Mouse (Mus musculus) embryo, embryonic 11 days (tissue): ENCODE measurements at regions not wholly inside any gene's neighbourhood (a gene's known extent, or its start where the extent isn't known, plus 50 kb on each side); places are given as distances from the start of the nearest gene placed in this dataset.
A peak's percentile ranks its signal among the peaks of the same experiment; 100 is the strongest.

Experiments used
- DNase-seq: peaks from one replicate; pipeline ENCODE4 v3.0.0-alpha.2; 2015

DNA sequence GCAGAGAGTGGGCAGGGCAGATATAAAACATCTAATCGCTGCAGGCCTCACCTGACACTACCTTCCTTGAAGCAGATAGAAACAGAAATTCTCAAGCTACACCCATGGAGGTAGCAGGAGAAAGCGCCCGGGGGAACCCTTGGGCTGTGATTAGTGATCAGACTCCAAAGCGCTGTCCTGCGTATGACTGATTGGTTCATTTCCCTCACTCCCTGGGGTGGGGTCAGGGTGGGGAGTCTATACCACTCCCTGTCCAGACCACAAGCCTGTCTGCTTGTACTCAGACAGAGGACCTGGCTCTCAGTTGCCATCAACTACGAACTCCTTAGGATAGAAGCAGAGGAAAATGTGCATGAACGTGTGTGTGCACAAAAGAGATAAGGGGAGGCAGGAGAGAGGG, 77.7 kb downstream of the Gm826 start:
- no peak for DNase-seq

DNA sequence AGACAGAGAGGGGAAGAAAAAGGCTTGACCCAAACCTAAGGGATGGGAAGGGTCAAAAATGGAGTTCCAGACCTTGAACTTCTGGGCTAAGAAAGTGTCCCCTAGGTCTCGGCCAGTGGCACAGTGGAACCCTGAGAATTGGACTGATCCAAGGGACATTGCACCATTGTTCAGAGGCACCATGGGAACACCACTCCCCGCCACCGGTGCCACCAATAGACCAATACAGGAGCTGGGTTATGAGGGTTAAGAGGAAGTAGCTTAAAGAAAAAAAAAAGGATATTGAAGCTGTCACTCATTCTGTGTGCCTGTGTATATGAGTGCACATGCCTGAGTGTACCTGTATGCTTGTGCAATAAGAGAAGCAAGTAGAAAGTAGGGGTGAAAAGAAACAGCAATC, 83.7 kb downstream of the Gm826 start:
- no peak for DNase-seq

DNA sequence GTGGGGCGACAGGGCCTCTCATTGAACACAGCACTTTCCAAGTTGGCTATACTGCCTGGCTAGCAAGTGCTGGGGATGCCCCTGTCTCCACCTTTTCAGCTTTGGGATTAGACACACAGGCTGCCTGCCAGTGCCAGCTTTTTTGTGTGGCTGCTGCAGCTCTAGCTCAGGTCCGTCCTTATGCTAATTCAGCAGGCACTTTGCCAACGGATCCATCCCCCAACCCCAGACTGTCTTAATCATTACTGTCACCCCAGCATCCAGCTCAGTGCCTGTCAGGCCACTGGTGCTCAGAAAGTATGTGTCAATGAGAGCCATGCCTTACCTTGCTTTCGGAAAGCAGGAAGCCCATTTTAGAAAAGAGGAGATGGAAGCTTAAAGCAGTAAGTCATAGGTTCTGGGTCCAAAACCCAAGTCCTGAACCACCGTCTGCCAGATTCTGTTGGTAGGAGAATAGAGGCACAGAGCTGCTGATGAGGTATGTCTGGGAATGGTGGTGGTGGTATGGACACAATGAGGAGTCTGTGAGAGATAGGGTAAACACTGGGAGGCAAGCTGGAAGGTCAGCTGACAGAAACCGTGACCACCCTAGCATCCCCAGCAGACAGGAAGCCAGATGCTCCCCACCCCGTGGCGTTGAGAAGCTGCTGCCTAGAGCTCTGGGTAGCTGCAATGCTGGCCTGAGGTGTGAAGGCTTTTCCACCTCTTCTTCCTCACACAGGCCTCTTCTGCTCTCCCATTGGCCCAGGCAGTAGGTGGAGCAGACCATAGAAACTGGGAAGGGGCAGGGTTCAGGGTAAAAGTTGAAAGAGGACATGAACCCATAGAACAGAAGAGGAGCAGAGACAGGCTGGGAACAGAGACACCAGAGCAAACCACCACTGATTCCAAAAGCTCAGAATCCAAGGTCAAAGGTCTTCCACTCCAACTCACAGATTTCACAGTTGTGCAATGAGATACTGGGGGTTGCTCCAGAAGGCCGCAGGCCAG, 84.6 kb downstream of the Gm826 start:
- no peak for DNase-seq

DNA sequence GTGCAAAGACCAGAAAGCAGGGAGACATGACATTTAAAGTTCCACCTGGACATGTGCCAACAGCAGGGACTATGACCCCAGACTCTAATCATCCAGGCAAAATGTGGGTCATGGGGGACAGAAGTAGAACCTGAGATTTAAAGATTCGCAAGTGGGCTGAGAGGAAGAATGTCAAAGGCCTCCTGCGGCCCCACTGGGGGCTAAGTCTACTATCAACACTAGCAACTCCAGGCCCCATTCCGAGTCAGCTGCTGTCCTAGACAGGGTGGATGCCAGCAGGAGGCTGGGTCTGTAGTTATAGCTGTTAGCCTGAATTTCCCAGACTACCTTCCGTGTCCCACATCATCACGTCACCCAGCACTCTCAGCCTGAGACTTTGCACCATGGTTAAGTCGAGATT, 86.7 kb downstream of the Gm826 start:
- no peak for DNase-seq

DNA sequence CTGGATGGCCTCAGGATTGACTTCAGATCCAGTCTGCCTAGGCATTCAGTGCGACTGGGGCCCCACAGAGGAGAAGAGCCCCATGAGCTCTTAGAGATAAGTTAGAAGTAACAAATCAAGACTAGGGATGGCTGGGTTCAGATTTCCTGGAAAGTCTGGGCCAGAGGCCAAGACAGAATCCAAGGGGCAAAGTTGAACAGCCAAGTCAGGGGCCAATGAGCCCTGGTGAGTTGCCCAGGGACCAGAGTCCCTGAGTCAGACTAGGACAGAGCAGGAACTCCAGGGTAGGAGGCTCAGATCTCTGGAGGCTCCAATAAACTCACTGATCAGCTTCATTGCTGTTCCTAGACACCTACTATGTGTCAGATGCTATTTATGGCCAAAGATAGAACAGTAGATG, 87.6 kb downstream of the Gm826 start:
- no peak for DNase-seq

DNA sequence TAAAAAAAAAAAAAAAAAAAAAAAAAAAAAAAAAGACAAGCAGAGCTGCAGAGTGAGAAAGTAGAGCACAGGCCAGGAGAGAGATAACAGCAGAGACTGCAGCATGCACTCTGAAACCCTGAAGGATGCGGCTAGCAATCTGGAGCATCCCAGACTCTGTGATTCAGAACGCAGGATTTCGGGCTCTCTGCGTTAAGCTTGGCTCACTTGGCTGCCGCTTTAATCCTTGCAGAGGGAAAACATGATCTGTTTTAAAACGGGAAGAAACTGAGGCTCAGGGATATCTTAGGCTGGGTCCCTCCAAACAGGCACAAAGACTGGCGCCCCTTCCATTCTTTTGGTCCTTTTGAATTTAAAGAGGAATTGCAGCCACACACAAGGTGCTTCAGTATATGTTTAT, 89.1 kb downstream of the Gm826 start:
- no peak for DNase-seq

DNA sequence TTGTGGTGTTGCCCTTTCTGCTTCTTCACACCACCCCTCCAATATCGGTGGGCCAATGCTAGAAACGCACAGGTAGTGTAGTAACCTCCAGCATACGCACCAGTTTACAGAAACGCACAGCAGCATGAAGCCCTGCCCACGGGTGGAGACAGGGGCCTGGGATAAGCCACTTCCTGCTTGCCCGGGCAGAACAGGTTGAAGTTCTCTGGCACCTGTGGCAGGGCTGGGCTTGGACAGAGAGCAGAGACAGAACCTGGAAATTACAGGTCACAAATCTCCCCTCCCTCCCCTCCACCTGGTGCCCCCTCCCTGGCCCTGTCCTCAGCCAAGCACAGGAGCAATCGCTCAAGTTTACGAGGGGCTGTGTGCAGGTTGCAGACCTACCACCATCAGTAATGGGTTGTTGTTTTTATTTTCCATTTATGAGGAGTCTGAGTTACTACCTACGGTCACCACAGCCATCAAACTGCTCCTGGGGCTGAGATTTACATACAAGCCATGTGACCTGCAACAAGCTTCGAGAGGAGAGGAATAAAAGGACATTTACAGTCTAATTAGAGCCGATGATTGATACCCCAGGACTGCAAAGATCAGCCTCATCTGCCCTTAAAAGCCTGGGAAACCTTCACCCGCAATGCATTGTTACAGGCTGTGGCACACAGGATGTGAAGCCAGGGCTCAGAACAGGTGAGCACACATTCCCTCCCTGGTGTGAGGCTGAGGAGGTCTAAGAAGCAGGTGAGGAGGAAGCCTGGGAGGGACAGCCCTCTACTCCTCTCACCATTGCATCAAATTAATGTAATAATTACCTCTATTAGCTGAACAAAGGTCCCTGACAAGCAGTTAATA, 93.2 kb downstream of the Gm826 start:
- no peak for DNase-seq

DNA sequence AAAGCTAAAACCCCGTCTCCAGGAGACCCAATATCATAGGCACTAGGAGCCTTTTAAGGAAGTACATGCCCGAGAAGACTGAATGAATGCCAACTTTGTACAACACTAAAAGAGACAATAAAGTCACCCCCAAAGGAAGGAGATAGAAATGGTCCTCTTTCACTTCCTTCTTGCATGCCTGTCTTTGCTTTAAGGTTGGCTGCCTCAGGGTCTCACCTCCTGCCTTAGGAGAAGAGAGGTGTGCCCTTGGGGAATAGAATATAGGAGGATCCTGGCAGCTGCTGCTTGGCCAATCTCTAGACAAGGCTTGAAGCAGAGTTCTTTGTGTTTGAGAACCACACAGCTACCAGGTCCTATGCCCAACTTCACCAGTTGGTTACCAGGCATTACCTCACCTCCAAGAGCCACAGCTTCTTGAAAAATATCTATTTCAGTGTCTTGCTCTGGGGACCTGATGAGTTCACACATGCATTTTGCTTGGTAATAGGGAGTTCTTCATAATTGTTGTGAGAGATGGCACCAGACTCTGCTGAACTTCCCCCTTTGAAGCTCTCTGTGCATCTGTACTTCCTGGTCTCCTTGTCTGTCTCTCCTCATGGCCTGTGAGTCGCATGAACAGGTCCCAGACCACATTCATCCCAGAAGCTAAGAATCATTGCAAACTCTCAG, 96.4 kb downstream of the Gm826 start:
- DNase-seq = no peak

DNA sequence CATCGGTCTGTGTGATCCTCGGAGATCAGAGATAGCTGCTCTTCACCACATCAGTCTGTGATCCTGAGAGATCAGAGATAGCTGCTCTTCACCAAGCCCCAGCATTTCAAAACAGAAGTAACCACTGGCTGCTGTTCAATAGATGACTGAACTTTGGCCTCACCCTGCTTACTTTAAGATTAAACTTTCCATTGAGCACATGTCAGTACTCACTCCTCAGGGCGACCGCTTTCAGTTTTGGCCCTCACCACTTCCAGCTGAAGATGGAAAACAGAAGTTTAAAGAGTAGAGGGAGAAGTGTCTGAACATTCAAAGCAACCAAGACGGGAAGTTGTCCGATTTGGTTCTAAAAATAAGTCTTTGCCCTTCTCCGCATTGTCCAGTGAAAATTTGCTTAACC, 97.2 kb downstream of the Gm826 start:
- DNase-seq = no peak

DNA sequence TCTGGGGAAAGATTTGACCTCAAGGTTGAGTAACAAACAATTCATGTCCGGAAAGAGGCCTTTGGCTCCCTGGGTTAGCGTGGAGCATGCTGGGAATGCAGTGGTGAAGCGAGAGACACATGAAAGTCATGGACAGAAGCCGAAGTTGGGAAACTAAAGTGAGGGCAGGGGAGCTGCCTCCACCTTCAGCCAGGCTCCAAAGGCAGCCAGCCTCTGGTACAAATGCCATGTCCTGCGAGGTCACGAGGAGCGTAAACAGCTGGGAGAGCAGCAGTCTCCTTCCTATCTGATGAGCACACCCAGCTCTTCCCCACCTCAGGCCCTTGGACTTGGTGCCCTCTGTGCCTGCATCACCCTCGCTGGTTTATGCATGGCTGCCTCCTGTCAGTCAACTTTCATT, 103.2 kb downstream of the Gm826 start:
- DNase-seq = no peak

DNA sequence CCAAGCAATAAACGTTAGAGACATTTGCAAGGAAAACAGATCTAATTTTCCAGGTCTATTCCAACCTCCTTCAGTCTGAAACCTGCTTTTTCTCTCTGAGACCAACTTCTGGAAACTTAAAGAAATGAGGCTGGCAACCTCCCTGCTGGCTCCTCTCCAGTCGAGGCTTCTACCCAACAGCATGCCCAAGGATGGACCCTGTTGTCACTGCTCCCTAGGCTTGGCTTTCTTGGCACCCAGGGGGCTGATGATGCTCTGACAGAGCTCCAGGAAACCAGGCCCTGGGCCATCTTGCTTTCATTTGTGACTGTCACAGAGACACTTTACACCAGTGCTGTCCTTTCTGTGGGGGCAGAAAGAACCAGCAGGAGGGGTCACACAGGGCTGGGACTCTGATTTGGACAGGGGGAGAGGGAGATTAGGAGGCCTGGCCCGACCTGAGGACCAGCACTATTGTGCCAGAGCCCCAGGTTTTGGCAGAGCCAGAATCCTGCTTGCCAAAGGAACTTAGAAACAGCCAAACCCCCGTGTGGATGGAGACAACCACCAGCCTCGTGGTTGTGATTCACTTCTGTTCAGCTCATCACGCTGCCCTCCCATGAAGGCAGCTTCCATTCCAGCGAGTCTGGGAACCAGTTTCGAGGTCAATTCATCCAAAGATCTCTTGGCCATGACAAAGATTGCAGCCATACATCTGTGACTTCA, 105.5 kb downstream of the Gm826 start:
- no peak for DNase-seq

DNA sequence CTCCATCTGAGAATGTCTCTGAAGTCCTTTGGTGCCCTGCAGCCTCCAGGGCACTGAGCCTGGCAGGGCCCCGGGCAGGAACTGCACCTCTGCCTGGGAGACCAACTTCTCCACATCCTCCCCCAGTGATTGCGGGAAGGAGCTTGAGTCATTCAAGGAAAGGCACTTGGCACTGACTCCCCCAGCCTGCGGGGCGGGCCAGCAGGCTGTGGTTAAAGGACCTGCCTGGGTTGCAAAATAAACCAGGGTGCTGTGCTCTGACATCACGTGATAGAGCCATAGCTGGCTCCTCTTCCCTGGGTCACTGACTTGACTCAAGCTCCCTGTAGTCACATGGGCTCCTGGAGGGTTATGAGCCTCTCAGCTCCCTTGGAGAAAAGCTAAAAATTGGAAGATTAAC, 108.5 kb downstream of the Gm826 start:
- no peak for DNase-seq

DNA sequence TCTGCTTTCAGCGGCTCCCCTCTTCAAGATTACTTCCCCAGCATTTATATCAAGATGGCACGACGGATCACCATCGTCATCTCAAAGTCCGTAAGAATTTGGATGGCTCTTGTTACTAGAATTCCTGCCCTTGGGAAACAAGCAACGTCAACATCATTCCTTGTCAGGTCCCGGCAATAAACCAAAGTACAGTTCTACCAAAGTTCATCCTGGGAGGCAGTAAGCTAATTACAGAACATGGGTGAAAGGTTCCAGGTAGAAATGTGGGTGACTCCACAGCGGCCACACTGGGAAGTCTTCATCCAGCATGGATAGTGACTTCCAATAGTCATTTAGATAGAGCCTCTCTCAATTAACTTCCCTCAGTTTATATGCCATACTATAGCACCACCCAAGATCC, 110.6 kb downstream of the Gm826 start:
- DNase-seq = no peak

DNA sequence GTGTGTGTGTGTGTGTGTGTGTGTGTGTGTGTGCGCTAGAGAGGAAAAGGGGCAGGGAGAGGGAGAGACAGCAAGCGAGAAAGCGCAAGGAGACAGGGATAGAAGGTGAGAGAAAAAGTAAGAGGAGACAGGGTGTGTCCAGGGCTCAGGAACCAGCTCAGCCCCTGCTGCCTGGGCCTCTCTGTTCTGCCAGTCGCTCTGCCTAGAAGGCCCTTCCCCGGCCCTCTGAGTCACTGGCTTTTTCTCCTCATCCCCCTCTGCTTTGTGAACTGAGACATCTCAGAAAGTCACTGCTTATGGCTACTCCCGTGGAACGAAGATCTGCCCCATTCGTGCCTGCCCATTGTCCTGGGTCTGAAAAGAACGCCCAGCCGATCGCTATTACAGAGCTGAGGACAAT, 112.2 kb downstream of the Gm826 start:
- DNase-seq = no peak

DNA sequence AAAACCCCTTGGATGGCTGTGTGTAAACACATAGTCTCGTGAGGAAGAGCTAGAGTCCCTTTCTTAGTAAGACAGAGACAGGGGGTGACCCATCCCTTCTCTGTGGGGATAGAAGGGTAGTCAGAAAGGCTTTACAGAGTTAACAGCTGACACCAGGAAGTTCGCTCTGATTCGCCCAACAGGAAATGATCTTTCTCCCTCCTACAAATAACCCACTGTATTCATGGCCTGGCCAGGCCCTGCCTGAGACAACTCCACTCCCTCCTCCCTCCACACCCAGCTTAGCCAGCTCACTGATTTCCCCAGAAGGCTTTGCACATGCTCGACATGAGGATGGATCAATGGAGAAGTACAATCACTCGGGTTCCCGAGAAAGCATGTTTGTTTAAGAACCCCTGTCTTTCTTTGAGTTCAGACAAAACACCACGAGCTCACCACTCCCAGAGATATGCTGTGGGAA, 113.4 kb downstream of the Gm826 start:
- peak; percentile 48 for DNase-seq

DNA sequence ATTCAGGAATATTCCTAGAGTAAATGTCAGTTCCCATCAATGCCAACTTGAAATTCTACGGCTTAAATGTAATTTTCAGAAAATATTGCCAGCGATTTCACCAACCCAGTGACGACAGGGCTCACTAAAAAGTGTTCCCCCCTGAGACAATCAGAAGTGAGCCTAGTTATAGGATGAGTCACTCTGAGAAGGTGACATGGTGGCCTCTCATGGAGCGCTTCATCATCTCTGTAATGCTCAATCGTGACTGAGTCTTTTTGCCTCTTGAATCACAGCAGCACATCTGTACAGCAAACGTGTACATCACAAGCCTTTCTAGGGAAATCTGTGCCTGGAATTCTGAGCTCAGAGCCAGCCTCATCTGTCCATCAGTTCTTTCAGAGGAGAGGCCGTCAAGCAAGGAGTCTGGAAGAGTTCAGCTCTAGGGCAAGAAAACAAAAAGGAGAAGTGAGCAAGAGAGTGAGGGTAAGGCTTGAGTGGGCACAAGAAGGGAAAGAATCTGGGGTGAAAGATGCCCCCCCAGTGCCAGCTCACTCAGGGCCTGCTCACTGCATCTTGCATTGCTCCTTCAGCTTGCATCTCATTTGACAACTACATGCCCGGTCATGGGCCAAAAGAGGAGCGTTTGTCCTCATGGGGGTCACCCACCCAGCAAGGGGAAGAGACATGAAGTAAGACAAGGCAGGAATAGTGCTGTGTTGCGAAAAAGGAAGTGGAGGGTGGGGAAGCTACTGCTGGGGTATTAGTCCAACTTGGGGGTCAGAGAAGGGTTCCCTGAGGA, 119.7 kb downstream of the Gm826 start:
- DNase-seq = no peak

DNA sequence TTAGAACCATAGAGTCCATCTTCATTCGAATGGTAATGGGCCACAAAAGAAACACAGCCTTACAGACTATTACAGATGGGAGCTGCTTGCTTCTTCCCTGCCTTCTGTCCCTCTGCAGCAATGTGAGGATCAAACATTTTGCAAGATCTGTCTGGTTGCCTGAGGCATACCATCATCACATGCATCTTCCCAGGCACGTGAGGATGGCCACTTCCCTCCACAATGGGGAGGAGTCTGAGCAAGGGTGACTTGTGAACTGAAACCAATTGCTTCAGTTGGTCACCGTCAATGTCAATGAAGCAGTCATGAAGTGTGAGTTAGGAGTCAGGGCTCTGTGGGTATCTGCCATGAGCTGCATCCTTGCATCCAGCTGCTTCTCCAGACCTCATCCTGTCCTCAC, 123.5 kb downstream of the Gm826 start:
- no peak for DNase-seq

DNA sequence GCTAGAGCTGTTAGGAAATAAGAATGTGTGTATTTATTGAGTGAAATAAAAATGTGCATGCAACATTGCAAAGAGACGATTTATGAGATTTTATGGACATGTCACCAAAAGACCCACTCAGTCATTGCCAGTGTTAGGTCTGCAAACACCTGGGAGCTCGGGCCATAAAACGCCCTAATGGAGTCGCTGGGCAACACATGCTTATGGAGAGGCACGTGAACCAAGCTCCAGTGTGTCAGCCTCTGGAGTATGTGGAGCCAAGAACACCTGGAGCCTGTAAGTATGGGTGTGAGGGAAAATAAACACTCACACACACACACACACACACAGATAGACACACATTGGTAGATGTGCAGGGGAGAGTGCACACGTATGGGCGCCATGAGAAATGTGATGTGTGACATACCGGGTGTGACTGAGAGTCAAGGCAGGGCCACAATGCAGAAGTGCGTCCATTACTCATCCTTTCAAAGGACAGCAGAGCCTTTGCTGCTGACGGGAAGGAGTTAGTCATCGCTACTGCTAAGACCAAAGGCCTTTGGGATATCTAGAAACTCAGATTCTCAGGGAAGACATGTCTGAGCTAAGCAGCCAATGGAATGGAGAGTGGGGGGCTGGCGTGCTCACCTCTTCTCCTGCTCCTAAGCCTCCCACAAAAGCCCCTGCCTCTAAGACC, 124.2 kb downstream of the Gm826 start:
- DNase-seq = no peak

DNA sequence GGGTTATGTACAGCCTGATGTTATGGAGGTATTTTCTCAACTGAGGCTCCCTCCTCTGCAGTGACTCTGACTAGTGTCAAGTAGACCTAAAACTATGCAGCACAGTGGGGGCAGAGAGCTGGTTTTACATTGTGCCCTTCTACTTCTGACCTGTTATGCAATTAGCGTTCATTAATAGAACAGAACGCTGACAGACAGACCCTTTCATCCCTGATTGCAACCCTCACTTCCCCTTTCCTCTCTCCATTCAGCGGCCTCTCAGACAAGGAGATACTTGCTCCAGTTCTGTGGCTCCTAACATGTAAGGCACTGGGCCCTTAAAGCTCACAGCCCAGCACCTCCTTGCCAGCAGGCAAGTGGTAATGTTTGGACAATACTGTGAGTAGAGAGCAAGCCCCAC, 125.7 kb downstream of the Gm826 start:
- no peak for DNase-seq

DNA sequence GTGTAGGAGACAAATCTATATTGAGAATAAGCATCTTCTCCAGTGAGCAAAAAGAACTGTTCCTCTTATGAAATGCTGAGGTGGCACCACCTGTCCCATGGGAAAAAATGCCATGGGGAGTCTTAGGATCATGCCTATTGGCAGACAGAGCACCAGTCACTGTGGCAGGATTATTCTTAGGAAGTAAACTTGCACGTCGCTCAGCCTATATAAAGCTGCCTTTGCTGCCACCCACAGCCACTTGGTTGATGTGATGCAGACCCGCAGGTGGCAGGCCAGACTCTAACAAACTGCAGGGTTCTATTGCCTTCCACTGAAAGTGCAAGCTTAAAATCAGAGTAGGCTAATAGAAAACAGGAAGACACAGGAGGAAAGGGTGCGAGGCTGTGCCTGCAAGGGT, 126.7 kb downstream of the Gm826 start:
- DNase-seq = no peak

DNA sequence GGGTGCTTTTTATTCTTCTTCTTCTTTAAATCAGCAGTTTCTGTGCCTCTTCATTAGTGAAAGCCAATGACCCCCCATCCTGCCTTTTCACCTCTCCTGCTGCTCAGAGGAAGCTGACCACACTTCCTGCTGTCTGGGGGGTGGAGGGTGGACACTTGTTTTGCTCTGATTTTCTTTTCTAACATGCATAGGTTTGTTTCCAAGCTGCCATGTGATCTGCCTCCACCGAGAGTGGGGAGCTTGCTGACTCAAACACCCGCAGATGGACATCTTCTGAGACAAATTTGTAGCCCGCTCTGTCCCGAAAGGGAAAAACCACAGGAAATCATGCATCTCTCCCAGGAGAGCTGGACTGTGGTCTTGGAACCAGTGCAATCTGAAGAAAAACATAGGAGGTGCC, 141.3 kb downstream of the Gm826 start:
- DNase-seq = peak; percentile 6
